Mouse (Mus musculus) layer of hippocampus, adult 9-11 months (tissue): Measurements from ENCODE around the gene Sumo3.

Source experiments
- DNase-seq: peaks from one replicate; pipeline ENCODE4 v3.0.0; 2022

Sumo3 gene

DNA sequence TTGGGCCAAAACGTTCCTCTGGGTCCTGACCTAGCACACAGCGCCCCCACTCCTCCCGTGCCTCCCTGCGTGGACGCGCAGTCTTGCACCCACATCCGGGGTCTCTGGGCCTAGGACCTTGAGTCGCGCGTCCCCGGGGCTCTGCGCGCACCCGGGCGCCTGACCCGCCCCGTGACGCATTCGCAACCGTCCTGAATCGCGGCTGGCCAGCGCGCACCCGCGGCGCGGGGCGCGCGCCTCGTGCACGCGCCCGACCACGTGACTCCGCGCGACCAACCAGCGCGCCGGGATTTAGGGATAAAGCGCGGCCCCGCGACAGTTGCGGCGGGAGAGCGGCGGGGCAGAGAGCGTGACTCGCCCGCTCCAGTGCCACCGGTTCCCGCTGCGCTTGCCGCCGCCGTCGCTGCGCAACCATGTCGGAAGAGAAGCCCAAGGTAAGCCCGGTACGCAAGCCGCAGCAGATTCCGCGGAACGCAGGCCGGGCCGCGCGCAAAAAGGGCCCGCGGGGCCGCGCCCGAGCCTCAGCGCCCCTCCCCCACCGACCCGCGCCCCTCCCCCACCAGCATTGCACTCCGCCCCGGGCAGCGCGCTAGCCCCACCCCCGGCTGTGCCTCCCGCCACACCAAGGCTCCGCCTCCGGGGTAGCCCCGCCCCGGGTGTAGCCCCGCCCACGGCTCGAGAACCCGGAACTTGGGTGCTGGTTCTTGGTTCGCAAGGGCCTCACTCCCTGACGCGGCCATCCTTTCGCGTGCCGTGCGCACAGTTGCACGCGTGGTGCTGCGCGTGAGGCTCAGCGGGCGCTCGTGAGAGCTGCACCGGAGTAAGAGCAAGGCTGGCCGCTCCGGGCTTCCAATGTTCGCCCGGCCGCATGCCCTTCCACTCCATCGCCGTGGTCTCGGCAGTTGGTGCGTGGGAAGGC is at the start of gene Sumo3, which contains the start of gene Gm49325:
Sumo3 (plus strand) TSS at position 190 of the 919 bp plus-strand sequence.
Gm49325 (plus strand) TSS at position 290 of the 919 bp plus-strand sequence.
- DNase-seq, result peak; percentile 95

GRCm38 (mm10) chr10:77556631-77557030 is 49.3 kb upstream of the Sumo3 start:
- DNase-seq, result peak; percentile 48

DNA sequence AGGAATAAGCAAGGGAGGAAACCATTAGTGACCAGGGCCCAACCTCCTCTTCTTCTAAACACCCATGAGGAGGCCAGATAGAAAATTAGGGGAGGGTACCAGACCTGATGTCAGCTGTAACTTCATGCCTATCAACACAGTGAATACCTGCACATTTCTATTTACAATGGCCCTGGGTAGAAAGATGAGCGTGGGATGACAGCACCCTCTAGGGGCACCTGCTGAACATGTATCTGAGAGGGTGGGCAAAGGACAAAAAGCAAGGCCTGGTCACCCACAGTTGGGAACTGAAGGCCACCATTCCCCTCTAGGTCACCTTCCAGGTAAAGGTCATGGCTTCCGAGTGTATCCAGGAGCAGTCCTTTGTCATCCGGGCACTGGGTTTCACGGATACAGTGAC is 48.3 kb upstream of the Sumo3 start:
- no peak for DNase-seq

DNA sequence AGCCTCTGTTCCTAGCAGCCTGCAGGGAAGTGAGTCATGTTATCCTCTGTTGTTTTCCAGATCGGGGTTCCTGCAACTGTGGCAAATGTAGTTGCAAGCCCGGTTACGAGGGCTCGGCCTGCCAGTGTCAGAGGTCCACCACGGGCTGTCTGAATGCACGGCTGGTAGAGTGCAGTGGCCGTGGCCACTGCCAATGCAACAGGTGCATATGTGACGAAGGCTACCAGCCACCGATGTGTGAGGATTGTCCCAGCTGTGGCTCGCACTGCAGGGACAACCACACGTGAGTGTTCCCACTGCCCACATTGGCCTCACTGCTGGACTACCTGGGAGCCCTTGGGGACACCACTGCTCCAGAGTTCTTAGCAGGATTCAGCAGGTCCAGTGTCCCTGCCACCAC is 45.8 kb upstream of the Sumo3 start:
- DNase-seq, result no peak

- DNase-seq, result no peak
These were observed 45.1 kb upstream of the Sumo3 start for GRCm38 (mm10) chr10:77560830-77561229.

DNA sequence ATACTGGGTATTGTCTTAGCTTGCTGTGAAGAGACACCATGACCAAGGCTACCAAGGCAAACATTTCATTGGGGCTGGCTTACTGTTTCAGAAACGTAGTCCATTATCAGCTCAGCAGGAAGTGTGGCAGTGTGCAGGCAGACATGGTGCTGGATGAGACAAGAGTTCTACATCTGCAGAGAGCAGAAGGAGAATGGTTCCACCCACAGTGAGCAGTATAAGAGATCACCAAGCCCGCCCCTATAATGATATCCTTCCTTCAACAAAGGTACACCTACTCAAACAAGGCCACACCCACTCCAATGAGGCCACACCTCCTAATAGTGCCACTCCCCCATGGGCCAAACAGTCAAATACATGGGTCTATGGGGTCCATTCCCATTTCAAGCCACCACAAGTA is 44.4 kb upstream of the Sumo3 start:
- DNase-seq, result no peak

DNA sequence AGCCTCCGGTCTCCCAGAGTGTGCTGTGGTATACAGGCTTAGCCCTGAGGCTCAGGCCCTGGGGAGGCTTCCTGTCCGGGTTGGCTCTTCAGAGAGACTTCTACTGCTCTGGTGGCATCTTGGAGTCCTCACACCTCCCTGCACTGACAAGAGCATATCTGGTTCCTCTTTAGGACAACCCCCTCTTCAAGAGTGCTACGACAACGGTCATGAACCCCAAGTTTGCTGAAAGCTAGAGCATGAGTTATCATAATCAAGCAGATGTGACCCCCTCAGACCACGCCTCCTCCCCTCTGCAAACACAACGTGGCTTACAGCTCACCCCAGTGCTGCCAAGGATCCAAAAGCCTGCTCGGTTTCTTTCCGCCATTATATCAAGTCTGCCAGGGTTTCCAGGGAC is 40.9 kb upstream of the Sumo3 start:
- DNase-seq, result no peak

- peak; percentile 70 for DNase-seq
These were observed 39.2 kb upstream of the Sumo3 start for GRCm38 (mm10) chr10:77566651-77567050.

- no peak for DNase-seq
These were observed 36.4 kb upstream of the Sumo3 start for GRCm38 (mm10) chr10:77569481-77569880.

DNA sequence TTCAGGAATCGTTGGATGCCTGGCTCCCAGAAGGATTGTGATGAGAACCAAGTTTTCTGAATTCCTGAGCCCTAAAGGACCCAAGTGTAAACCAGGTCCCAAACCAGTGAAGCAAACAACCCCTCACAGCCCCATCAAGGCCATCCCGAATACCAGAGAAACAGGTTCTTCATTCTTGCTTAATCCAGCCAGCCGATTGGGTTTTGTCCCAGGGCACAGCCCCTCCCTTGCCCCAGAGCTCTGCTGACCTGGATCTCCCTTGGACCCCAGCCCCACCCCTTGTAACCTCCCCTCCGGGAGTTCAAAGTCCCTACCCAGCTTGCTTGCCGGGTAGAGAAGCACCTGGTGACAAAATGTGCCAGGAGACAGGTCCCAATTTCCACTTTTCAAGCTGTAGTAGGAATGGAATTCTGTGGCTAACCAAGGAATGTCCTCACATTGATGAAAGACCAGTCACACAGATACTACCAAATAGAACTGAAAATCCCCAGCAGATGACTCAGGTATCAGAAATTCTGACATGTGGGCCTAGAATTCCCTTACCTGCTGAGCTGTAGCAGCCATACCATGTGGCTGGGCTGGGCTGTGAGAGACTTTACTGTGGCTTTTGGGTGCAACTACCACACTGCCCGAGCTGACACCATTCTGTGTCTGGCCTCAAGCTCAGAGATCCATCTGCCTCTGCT is 35.8 kb upstream of the Sumo3 start:
- DNase-seq, result no peak

GRCm38 (mm10) chr10:77572225-77572624 is 33.7 kb upstream of the Sumo3 start:
- DNase-seq, result no peak

DNA sequence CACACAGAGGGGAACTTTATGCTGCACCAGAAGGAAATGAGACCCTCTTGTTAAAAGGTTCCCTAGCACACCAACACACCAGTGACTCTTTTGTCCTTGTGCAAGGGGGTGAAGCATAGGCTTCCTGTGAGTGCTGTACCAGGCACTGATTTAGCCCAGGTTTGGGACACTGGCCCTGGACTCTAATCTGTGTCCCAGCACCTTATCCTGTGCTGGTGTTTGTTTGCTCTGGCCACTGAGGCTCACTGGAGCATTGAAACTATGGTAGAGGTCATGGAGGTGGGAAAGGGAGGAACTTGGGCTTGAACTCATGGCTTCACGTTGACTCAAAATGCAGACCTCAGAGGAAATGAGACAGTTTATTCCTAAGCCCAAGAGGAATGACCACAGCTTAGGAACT is 32.7 kb upstream of the Sumo3 start:
- DNase-seq, result no peak

DNA sequence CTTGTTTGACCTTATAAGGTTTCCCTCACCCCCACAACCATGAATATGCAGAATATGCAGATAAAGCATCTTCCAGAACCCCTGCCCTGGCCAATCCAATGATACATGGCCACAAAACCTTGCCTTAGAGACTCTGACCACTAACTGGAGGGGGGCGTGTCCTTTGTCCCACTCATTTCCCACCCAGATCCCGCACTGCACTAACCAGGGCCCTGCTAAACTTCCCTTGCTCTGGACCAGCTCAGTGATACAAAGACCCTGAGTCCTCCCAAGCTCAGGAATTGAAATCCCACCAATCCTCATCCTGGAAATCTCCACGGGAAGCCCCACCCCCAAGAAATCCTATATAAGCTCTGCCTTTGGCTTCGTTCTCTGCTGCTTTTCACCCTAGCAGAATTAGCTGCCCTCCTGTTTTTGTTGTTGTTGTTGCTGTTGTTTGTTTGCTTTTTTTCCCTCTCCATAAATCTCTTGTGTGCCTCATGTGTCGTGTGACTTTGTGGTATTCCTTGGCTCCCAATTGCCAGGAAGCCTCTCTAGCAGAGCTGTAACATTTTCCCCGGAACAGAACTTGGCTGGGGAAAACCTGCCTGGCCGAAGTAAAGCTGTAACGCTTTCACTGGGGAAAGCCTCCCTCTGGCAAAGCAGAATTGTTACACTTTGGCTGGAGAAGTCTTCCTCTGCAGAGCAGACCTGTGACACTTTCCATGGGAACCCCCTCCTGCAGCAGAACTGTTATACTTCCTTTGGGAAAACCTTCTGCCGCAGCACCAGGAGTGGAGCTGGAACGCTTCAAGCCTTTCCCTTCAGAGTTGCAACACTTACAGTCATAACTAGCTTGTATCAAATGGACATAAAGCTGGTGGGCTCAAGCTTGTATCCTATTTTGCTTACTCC is 25.6 kb upstream of the Sumo3 start:
- no peak for DNase-seq

- DNase-seq, result no peak
These were observed 24.9 kb upstream of the Sumo3 start for GRCm38 (mm10) chr10:77581023-77581407.

DNA sequence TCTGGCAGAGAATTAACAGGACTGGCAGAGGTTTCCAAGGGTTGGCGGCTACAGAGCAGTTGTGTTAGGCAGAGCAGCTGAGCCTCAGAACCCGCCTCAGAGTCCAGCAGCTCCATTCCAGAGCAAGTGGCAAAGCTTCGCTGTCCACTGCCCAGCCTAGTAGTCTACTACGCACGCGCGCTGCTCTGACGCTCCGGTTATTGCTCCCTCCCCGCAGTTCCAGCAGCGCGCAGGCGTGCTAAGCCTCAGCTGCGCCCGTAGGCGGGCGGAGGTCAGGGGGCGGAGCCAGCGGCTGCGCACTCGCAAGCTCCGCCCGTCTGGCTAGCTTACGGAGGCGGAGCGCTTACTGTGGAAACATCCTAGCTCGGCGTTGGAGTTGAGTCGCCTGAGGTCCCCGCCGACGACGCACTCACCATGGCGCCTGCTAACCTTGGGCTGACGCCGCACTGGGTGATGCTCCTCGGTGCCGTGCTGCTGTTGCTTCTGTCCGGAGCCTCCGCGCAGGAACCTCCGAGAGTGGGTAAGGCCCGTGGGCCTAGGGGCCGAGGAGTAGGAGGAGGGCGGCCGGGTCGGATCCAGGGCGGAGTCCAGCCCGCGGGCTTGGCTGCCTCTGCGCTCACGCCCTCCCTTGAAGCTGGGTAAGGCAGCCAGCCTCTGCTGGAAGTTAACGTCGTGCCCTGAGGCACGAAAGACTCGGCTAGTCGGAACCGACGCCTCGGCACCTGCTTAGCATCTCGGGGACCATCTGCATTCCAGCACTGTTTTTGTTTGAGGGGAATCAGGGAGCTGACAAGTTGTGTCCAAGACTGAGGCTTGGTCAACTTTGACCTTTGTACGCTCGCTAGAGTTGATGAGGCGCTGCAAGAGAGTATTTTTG is 24.3 kb upstream of the Sumo3 start, which contains the start of gene Pttg1ip:
Pttg1ip (plus strand) TSS at position 313 of the 877 bp plus-strand sequence.
- peak; percentile 97 for DNase-seq

- no peak for DNase-seq
These were observed 23.6 kb upstream of the Sumo3 start for GRCm38 (mm10) chr10:77582285-77582618.

- no peak for DNase-seq
These were observed 22.0 kb upstream of the Sumo3 start for GRCm38 (mm10) chr10:77583795-77584422.

- DNase-seq, result no peak
These were observed 19.3 kb upstream of the Sumo3 start for GRCm38 (mm10) chr10:77586637-77587036.

GRCm38 (mm10) chr10:77587091-77587775 is 18.7 kb upstream of the Sumo3 start:
- no peak for DNase-seq

GRCm38 (mm10) chr10:77588036-77588435 is 17.9 kb upstream of the Sumo3 start:
- DNase-seq, result no peak

- no peak for DNase-seq
These were observed 16.8 kb upstream of the Sumo3 start for GRCm38 (mm10) chr10:77589117-77589516.
